Mouse (Mus musculus) stomach, embryonic 16.5 days (tissue): ENCODE results near the gene Kpna1. TPM values are rescaled to one million over a fixed set of nuclear protein-coding genes. Genes with fewer than 3 reads are reported as not detected.
"Not testable (repeated sequence)": the region's sequence is repeated elsewhere in the genome, so short reads cannot be mapped to it uniquely, and the experiment has no call there.

ENCODE experiments used
- ATAC-seq: fragments of 200-750 bp; cut with Nextera tagmentation; 2 replicates; pipeline ENCODE4 v1.8.0; 2017; ENCODE audit warnings: moderate number of reproducible peaks, moderate TSS enrichment; ENCODE audit not compliant: insufficient read depth, low FRiP score
- H3K27ac ChIP-seq: fragments of 300-500 bp; sonication (generic); 2 replicates; pipeline ENCODE4 v1.5.1; 2014; ENCODE audit warnings: low read length
- H3K27me3 ChIP-seq: fragments of 300-500 bp; sonication (generic); 2 replicates; pipeline ENCODE4 v1.6.1; 2014; ENCODE audit warnings: low read length, control low read depth, mixed read lengths; ENCODE audit not compliant: control insufficient read depth, insufficient read depth
- H3K36me3 ChIP-seq: fragments of 300-500 bp; sonication (generic); 2 replicates; pipeline ENCODE4 v1.6.1; 2014; ENCODE audit warnings: low read length; ENCODE audit not compliant: control insufficient read depth, insufficient read depth
- H3K4me1 ChIP-seq: fragments of 300-500 bp; sonication (generic); 2 replicates; pipeline ENCODE4 v1.6.1; 2014; ENCODE audit warnings: low read length, control low read depth, mixed read lengths; ENCODE audit not compliant: control insufficient read depth, insufficient read depth
- H3K4me2 ChIP-seq: fragments of 300-500 bp; sonication (generic); 2 replicates; pipeline ENCODE4 v1.6.1; 2014; ENCODE audit warnings: low read depth, low read length, mixed read lengths
- H3K4me3 ChIP-seq: fragments of 300-500 bp; sonication (generic); replicated peaks from 2 replicates; pipeline ENCODE4 v1.5.1; 2014; ENCODE audit warnings: mild to moderate bottlenecking, low read length
- H3K9ac ChIP-seq: fragments of 300-500 bp; sonication (generic); 2 replicates; pipeline ENCODE4 v1.6.1; 2014; ENCODE audit warnings: low read length
- H3K9me3 ChIP-seq: fragments of 300-500 bp; sonication (generic); replicated peaks from 2 replicates; pipeline ENCODE4 v1.6.1; 2016; ENCODE audit warnings: low read length, control low read depth; ENCODE audit not compliant: control insufficient read depth
- WGBS: fragments of 180-500 bp; shearing (Covaris S2); extraction: QIAGEN DNeasy Blood & Tissue Kit; methylation state at CpG from one replicate; pipeline ENCODE4 v1.1.7; 2014; 5-methylcytosine and 5-hydroxymethylcytosine counted together
- polyA plus RNA-seq: library from polyadenylated mRNA; unstranded; fragments of >200 nt; fragmentation: Nextera tagmentation; extraction: Ambion mirVana; gene quantifications from 2 replicates; pipeline ENCODE4 v1.2.1, GENCODE M21; 2015

The Kpna1 gene
- polyA plus RNA-seq, 1 experiment from 2014 or later: 38.9 TPM

DNA sequence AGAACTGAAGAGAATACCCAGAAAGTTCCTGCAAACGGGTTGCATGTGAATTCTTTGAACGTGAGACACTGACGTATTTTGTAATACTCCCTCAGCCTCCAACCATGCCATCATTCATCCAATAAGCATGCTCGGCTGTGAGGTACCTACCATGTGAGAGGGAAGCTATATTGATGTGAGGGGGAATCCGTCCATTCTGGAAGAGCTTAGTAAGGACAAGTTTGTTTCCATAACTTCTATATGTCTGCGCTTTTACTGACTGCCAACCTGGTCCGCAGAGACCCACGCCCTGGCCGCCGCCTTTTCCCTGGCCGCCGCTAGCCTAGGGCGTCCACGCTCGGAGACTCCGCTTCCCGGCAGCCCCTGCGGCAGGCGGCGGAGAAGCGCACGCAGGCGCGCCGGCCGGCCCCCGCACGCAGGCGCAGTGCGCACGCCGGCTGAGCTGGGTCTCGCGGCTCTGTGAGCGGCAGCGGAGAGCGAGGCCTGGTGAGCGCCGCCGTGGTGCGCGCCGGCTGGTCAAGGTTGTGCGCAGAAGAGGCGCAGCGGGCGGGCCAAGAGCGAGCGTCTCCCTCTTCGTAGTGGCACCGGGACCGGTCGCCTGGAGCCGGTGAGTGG lies 4.5 kb downstream of the Kpna1 start:
- Histone ChIP-seq H3K4me3 (peak overlapping the region; percentile 87), H3K4me1 (peaks cover 9% of the 10 kb centered on the region), H3K9me3 (no peaks in the 10 kb centered on the region), H3K27me3 (no peaks in the 10 kb centered on the region), H3K36me3 (no peaks in the 10 kb centered on the region), H3K27ac (peak overlapping the region; percentile 99), H3K4me2 (peak overlapping the region; percentile 87), H3K9ac (peak overlapping the region; percentile 93)
- under 1% methylated on average over 54 of the region's 54 CpGs for WGBS
- peak; percentile 94 for ATAC-seq

- Histone ChIP-seq H3K4me2 (peak overlapping the region; percentile 87), H3K27ac (peak overlapping the region; percentile 99), H3K9me3 (no peaks in the 10 kb centered on the region), H3K4me1 (peaks cover 9% of the 10 kb centered on the region), H3K27me3 (no peaks in the 10 kb centered on the region), H3K36me3 (no peaks in the 10 kb centered on the region), H3K4me3 (peak overlapping the region; percentile 87), H3K9ac (peak overlapping the region; percentile 93)
- under 1% methylated on average over 56 of the region's 86 CpGs for WGBS
- peak; percentile 63 for ATAC-seq
Observed at GRCm38 (mm10) chr16:35983517-35984101, 5.1 kb downstream of the Kpna1 start.

DNA sequence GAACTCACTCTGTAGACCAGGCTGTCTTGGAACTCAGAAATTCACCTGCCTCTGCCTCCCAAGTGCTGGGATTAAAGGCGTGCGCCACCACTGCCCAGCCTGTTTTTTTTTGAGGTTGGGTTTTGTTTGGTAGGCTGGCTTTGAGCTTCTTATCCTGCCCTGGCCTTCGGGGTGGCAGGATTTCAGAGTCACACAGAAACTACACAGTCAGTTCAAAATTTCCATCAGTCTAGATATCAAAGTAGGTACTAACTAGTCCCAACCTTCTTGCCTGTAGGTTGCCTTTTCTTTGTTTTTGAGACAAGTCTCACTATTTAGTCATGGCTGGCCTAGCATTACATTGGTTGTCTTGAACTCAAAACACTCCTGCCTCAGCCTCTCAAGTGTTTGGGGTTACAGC lies 5.9 kb downstream of the Kpna1 start:
- Histone ChIP-seq H3K36me3 (no peaks in the 10 kb centered on the region), H3K9ac (peak overlapping the region; percentile 30; the same call in 1 of the 2 replicates), H3K4me3 (peak overlapping the region; percentile 87), H3K4me2 (peak overlapping the region; percentile 87), H3K4me1 (peaks cover 9% of the 10 kb centered on the region), H3K27me3 (no peaks in the 10 kb centered on the region), H3K9me3 (no peaks in the 10 kb centered on the region), H3K27ac (no peak overlapping the region)
- ATAC-seq: no peak
- 48% methylated on average over 3 of the region's 3 CpGs for WGBS

DNA sequence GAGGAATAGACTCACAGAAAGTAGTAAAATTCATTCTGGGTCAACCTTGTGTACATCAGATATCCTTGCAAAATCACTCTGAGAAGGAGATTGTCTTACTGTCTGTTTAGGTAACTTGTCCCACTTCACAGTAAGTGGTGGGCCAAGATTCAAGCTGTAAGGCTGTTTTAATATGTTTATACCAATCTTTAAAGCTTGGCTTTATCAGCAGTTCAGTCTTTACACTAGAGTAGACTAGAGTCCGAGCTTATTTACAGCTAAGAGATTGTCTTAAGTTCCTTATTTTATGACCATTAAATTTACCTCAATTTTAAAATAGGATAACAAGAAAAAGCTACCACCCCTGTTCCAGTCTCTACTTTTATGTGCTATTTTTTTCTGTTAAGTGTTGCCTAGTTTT lies 9.4 kb downstream of the Kpna1 start:
- WGBS: 46% methylated on average over 1 of the region's 1 CpGs
- Histone ChIP-seq H3K9me3 (no peaks in the 10 kb centered on the region), H3K27ac (no peak overlapping the region), H3K4me2 (no peak overlapping the region), H3K4me3 (no peak overlapping the region), H3K9ac (no peak overlapping the region), H3K27me3 (no peaks in the 10 kb centered on the region), H3K36me3 (no peaks in the 10 kb centered on the region), H3K4me1 (peaks cover 9% of the 10 kb centered on the region)
- ATAC-seq: no peak

DNA sequence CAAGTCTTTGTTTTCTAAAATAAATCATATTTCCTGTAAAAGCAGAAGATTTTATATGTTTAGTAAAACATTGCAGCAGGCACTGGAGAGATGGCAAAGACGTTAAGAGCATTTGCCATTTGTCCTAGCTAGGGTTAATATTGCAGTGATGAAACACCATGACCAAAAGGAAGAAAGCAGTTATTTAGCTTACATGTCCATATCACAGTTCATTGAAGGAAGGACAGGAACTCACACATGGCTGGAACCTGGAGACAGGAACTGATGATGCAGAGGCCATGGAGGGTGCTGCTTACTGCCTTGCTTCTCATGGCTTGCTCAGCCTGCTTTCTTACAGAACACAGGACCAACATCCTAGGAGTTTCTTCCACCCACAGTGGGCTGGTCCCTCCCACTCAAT lies 13.8 kb downstream of the Kpna1 start:
- H3K36me3 ChIP-seq: no peaks in the 10 kb centered on the region
- no peak overlapping the region for H3K4me3 ChIP-seq
- H3K9me3 ChIP-seq: no peaks in the 10 kb centered on the region
- no peaks in the 10 kb centered on the region for H3K27me3 ChIP-seq
- no peak overlapping the region for H3K27ac ChIP-seq
- WGBS: 59% methylated on average over 1 of the region's 1 CpGs
- H3K9ac ChIP-seq: no peak overlapping the region
- ATAC-seq: no peak
- H3K4me1 ChIP-seq: no peaks in the 10 kb centered on the region
- H3K4me2 ChIP-seq: no peak overlapping the region

- Histone ChIP-seq H3K36me3 (no peaks in the 10 kb centered on the region), H3K27ac (no peak overlapping the region), H3K9me3 (no peaks in the 10 kb centered on the region), H3K4me3 (no peak overlapping the region), H3K27me3 (no peaks in the 10 kb centered on the region), H3K4me2 (no peak overlapping the region), H3K4me1 (no peaks in the 10 kb centered on the region), H3K9ac (no peak overlapping the region)
- 71% methylated on average over 3 of the region's 3 CpGs for WGBS
- ATAC-seq: no peak
Observed at GRCm38 (mm10) chr16:35993316-35993715, 14.8 kb downstream of the Kpna1 start.

DNA sequence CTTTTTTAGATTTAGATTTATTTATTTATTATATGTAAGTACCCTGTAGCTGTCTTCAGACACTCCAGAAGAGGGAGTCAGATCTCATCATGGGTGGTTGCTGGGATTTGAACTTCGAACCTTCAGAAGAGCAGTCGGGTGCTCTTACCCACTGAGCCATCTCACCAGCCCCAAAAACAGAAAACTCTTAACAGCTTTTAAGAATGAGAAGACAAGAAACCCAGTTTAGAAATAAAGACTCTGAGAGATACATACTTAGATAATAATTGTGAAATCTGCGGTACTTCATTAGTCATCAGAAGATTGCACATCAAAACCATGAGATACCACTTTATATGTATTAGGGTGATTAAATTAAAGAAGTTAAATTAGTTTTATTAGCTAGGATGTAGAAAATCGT lies 20.3 kb downstream of the Kpna1 start:
- not testable (repeated sequence) for H3K9me3 ChIP-seq, H3K4me3 ChIP-seq, H3K27ac ChIP-seq, ATAC-seq, H3K9ac ChIP-seq, H3K4me1 ChIP-seq, H3K4me2 ChIP-seq, H3K36me3 ChIP-seq, H3K27me3 ChIP-seq
- WGBS: 92% methylated on average over 4 of the region's 4 CpGs

DNA sequence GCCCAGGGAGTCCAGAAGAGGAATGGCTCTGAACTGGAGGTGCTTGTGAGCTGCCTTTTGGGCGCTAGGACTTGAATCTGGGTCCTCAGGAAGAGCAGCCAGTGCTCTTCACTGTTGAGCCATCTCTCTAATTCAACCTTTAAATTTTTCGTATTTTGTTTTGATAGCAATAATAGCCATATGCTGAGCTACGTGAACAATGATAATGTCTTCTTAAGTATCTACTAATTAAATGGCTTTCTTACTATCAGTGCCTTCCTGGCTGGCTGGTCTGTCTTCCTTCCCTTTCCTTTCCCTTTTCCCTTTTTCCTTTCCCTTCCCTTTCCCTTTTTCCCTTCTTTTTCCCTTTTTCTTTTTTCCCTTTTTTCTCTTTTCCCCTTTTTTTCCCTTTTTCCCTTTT lies 29.8 kb downstream of the Kpna1 start:
- WGBS: 92% methylated on average over 3 of the region's 3 CpGs
- Histone ChIP-seq H3K27ac (no peak overlapping the region), H3K4me2 (no peak overlapping the region), H3K4me3 (no peak overlapping the region), H3K4me1 (no peaks in the 10 kb centered on the region), H3K9ac (no peak overlapping the region), H3K9me3 (no peaks in the 10 kb centered on the region), H3K27me3 (no peaks in the 10 kb centered on the region), H3K36me3 (no peaks in the 10 kb centered on the region)
- ATAC-seq: no peak

DNA sequence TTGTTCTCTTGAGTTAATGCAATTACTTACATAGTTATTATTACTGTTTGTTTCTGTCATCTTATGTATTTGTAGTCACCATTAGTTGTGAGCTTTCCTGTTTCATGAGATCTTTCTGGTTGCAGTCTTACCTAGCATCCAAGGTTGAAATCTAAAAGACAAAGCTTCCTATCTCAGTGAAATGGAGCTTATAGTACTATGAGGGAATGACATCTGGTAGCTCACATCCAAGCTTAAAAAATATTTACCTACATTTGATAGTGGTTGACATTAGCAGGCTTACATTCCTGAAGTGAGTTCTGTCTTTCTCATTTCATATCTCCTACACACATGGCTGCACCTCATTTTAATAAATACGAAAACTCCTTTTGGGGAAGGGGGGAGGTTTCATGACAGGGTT lies 37.8 kb downstream of the Kpna1 start:
- H3K4me3 ChIP-seq: no peak overlapping the region
- 98% methylated on average over 1 of the region's 1 CpGs for WGBS
- no peak overlapping the region for H3K27ac ChIP-seq
- H3K4me1 ChIP-seq: no peaks in the 10 kb centered on the region
- no peak overlapping the region for H3K4me2 ChIP-seq
- H3K9ac ChIP-seq: no peak overlapping the region
- no peaks in the 10 kb centered on the region for H3K9me3 ChIP-seq
- 0 out of 2 replicates have a peak, but pooled peaks cover 5% of the 10 kb centered on the region for H3K36me3 ChIP-seq
- no peaks in the 10 kb centered on the region for H3K27me3 ChIP-seq
- no peak for ATAC-seq
